Mouse (Mus musculus): ENCODE measurements at regions not wholly inside any gene's neighbourhood (a gene's known extent, or its start where the extent isn't known, plus 50 kb on each side); places are given as distances from the start of the nearest gene placed in this dataset.

DNA sequence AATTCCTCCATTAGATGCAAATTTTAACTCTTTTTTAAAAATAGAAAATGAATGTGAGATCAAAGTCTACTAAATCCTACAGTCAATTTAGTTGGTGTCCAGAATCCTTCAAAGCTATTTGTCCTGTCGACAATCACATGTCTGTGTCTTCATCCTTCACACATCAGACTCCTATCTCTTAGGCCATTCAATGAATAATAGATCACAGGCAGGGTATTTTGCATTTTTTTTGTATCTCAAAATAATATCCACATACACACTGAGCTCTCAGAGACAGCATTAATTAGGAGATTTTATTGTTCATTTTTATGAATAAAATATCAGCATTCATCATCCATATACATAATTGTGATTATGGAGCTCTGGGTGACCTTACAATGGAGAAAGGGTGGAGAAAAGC lies 427.2 kb downstream of the Hao1 start:
- no peak for DNase-seq

DNA sequence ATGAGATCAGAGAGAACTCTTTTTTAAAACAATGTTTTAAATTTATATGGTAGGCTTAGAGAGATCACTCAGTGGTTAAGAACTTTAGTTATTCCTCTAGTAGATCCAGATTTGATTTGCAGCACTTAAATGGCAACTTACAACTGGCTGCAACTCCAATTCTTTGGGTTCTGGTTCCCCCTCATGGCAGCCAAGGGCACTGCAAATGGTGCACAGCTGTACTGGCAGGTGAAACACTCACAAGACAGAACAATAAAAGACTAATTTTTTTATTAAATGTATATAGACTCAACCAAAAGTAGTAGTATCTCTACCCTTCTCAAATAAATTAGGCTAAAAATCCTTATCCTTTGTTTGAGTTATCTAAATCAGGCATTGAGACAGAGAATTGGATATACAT lies 446.9 kb downstream of the Hao1 start:
- DNase-seq: no peak

DNA sequence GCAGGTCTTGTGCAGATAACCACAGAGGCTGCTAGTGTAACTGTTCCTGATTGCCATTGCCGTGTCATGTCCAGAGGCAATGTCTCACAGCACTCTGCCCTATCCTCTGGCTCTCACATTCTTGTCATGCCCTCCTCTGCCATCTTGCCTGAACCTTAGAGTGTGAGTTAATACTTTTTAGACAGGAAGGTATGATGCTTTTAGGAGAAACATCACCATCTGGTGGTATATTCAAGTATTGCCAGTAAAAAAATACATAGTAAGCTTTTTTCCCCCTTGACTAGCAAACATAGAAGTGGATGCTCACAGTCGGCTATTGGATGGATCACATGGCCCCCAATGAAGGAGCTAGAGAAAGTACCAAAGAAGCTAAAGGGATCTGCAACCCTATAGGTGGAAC lies 465.8 kb downstream of the Hao1 start:
- DNase-seq: no peak

DNA sequence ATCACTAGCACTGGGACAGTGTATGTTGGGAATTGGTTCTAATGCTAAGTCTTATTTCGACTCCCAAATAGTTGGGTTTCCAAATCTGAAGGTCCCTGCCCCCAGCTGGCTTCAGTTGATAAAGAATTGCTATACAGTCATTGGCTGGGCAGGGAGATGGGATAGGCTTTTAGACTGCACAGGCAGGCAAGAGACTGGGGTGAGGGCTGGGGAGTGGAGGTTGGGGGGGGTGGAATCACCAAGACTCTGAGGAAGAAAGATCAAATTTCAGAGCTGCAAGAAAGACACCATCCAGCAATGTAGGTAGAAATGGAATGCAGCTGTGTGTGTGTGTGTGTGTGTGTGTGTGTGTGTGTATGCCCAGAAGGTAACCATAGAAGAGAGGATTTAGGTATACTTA lies 474.0 kb downstream of the Hao1 start:
- no peak for DNase-seq

DNA sequence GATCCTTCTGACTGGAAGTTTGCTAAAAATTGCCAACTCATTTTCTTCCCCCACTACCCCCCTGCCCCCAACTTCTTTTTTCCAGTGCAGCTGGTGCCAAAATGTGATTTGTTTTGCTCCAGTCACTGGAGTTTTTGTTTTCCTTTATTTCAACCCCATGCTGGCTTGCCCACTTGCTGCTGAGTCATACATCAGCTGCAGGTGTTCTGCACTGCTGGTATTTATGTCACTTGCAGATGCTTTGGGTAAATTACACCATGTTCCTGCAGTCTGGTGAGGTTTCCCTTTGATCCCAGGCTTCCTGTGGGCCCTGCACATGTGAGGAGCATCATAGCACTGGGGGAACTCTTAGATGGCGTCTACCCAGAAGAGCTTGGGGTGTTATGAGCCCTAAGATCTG lies 476.2 kb downstream of the Hao1 start:
- no peak for DNase-seq

DNA sequence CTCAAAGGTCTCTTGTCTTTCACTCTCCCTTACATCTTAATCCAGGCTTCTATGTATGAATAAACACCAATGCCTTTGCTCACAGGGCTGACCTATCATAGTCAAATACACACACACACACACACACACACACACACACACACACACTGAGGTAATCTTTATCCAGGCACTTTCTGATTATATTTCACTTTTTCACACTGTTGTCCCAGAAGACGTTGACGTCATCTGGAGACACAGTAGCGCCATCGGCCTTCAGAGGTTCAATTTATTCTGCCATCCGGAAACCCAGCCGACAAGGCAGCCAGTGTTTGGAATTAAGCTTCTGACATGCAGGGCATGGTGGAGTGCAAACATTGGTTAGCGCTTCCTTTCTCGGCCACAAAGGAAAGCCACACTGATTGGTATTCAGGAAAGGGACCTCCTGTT lies 486.2 kb downstream of the Hao1 start:
- DNase-seq: no peak

DNA sequence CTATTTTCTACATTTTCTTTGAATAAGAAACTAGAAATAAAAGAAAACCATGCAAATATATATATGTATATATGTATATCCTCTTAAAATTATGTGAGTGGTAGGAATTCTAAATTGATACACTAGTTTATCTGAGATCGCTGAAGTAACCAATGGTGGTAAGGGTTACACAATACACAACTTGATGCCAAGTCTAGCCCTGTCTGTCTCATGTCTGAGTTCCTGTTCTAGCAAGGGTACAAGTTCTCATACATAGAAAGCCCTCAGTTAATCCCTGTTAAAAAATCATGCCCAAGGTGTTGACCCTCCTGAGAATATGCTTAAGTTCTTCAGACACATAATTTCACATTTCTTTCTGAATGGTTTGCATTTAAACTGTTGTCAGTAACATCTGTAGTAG lies 486.8 kb downstream of the Hao1 start:
- DNase-seq: no peak

DNA sequence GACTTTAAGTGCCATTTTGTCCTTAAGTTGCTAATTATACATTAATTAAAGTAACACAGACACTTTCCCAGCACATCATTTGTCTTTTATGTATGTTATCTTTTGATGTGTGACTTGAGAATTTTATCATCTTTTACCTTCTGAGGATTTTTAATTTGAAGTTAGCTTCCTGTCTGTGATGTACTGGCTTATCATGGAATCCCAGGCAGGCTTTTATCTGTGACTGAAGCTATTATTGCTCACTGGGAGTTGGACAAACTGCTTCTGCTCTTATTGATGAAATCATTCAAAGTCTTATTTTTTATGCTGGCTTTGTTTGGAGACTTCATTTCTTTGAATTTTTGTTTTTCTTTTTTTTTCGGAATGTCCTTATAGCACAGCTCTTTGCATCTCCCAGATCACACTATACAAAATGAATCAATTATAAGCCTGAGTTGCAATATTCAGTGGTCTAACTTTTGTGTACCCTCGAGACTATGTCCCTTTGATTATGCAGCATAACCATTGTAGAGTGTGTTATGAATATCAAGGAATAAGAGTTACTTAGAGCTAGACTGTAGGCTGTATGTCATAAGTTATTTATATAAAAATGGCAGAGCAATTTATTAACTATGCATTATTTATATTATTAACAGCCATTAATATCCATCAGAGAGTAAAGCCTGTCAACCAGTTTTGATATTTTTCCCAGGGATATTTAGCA lies 494.1 kb downstream of the Hao1 start:
- no peak for DNase-seq

DNA sequence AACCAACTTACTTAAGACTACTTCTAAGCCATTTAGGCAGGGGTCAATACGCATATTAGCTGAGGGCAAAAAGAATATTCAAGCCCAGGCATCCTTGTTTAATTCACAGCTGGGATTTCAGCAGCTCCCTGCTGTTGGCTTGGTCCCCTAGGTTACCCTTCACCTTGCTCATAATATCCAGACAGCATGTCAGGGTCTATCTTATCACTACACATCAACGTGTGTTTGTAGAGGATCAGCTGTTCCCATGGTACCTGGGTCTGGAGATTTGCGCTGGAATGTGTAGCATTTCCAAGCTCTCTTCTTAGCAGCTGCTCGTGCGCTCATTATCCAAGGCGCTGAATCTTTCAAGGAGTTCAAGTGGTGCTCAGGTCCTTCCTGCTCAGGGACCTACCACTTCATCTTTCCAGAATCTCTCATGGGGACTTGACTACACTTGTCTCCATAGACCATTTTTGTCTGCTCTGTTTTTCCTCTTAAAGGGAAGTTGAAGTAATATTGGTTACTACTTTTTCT lies 484.5 kb downstream of the Bmp2 start:
- DNase-seq: no peak

DNA sequence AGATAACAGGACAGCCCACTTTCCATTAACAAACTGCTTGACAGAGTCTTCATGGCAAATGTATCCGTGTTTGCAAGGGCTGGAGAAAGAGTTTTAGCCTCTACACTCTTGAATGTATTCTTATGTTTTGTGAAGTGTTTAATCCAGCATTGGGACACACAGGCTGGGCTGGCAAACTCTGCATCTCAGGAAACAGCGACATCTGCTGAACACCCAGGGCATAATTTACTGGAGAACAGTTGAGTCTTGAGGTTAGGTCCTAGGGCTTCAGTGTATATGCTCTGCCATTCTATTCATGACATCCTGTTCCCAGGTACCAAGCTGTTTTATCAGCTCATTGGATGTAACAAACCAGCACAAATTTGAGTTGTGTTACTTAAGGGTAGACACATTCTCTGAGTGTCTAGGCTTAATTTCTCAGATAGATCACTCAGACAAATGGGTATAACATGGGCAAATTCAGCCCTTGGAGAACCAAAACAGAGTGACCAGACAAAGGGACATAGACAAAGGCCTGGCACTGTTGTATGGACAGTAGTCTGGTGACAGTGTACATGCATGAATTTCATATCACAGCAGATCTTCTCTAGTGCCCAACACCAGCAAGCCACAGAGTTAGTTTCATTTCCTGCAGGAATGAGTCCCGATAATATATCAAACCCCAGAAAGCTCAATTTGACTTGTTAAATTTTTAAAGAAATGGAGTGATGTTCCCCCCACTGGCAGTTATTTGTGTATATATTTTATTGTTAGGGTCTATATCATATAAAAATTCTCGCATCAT lies 477.9 kb downstream of the Bmp2 start:
- peak; percentile 31 for DNase-seq

DNA sequence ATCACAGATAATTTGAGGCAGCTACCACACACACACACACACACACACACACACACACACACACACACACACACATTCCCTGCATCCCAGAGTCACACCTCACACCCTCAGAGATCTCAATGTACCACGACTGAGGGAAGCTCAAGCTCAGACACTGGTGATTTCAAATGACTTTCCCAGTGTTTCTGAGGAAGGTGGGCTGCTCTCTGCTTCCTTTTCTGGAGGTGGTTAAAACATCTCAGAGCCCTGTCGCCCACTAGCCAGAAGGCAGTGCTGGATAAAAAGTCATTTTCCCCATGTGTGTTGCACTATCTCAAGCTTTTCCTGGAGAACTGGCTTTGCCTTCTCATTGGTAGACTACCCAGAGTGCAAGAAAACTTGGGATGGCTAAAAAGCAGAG lies 477.2 kb downstream of the Bmp2 start:
- no peak for DNase-seq

DNA sequence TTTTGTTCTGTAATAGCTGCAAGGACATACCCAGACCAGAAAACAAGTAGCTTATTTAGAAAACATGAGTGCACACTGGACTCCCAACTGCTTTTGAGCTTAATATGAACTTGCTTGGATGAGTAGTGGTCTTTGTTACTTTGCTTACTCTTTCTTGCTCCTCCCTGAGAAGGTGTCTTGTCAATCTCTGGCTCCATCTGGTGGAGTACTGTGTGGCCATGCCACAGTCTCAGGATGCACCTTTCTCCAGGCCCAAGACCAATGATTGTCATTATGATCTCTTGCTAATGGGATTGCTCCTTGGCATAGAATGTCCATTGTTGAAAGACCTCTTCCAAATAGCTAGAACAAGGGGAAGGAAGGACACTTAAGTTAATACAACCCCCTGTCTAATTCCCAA lies 465.1 kb downstream of the Bmp2 start:
- DNase-seq: no peak

DNA sequence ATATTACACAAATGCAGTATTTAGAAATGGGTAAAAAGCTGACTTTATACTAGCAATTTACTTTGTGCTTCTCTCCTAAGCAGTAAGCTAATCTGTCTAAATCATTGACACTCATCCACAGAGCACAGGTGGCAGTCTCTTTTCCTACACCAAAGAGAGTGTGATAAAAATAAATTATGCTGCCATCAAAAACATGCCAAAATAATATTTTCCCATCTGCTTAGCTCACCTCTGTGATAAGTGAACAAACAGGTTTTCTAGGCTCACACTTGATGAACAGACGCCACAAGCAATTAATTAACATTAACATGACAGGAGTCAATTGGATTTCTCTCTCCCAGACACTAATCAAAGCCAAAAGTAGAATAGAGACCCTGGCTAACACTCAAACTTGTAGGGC lies 451.2 kb downstream of the Bmp2 start:
- DNase-seq: no peak

DNA sequence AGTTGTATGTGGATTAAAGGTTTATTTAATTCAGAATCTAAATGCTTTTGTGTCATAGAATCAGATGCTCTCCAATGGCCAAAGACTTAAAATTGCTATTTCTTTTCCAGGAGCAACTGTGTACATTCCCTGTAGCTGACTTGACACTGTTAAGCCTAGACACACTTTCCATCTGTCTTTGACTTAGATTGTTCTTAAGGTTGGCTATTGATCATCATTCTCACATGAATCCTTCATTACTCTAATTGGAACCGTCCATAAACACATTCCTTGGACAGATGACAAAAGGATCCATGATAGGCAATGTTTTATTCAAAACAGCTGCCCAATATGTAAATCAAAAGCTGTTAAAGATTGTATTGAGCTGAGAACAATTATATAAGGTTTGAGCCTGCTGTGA lies 442.8 kb downstream of the Bmp2 start:
- no peak for DNase-seq

DNA sequence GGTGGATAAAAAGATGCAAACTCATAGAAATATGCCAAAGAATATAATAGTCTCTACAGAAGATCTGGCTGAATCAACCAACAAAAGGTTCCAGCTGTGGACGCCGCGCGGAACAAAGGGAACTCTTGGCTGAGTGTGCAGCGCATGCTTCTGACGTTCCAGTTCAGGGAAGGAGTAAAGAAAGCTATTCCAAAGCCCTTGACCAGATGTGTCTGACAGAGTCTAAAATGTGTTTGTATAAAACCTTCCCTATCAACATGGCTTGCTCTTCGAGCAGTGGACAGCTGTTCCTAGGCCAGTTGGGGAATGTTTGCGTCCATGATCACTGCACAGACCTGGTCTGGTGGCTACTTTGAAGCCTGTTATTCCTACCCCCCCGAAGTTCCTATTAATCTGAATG lies 442.4 kb downstream of the Bmp2 start:
- no peak for DNase-seq

DNA sequence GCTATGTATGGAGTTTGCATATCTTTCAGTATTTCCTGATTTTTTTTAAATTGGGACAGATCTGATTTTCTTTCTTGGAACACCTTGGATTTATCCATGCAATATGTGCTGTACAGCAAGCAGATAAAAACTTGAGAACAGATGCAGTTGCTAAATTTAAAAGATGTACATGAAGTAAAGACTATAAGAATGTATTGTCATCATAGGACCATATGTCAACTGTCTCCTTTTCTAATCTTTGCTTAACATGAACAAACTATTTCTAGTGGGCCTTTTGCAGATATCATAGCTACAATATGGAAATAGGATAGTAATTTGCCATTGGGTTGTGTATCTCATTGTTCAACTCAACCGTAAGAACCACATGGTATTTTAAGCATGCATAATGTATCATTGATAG lies 435.7 kb downstream of the Bmp2 start:
- no peak for DNase-seq

All from kidney, adult 18-20 months (tissue).